Mouse (Mus musculus): ENCODE results near the gene Gm49368.
A peak's percentile ranks its signal among the peaks of the same experiment; 100 is the strongest.

DNA sequence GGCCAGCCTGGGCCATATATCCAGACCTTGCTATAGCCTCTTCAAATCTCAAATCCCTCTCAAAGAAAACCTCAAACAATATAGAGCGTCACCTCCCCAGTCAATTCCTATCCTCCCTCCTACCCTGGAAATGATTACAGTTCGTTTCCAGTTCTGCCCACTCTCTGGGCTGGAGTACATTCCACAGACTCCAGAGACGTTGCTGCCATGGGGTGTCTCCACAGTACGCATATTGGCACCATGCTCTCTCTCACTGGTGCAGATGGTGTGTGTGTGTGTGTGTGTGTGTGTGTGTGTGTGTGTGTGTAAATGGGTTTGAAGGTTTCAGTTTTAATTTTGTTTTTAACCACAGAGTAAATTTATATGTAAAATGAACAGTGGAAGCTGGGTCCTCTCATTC, 42.8 kb downstream of the Gm49368 start:
- TF ChIP-seq EP300 (IDR thresholded peaks at IDR 0.05; ENCODE audit: insufficient read depth, low read depth, low read length) (no peak), POLR2A (IDR thresholded peaks at IDR 0.05; ENCODE audit: insufficient read depth, low read depth, low read length) (no peak), CTCF (IDR thresholded peaks at IDR 0.05) (peak; percentile 36)
